Mouse (Mus musculus) ovary, adult 18-20 months (tissue): ENCODE results near the gene Nrf1.

ENCODE experiments used
- DNase-seq: peaks from one replicate; pipeline ENCODE4 v3.0.0; 2022; ENCODE audit warnings: low spot score, mixed read lengths

Nrf1 gene

DNA sequence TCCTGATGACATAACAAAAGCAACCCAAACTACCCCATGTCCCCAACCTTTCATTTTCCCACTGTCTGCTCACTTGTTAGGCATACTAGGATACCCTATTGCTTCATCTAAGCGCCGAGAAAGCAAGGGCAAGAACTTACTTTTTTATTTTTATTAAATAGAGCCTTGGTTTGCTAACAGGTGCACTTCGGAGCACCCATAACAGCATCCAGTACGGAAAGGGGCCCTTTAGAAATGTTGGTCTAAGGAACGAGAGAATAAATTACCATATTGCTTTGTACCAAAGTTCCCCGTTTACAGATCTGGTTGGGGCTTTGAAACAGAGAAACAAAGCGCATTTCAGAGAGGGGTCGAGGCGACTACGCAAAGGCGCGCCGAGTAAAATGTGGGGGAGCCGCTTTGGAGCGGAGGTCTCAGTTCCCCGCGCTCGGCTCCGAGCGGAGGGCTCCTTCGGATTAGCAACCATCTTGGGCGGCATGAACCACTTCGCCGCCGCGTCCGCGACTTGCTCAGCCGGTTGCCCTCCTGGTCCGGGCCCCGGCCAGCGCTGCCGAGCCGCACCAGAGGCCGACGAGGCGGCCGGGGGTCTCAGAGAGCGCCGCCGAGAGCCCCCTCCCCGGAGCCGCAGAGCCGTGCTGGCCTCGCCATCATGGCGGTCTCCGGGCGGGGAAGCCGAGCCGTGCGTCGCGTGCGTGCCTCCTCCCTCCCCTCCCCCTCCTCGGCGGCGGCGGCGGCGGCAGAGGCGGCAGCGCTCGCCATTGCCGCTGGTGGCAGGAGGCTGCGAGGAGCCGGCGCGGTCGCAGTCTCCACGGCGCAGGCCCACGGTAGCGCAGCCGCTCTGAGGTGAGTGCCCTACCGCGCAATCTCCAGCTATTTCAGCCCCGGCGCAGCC, at the start of gene Nrf1:
TSS of gene Nrf1 (plus strand) at position 718 of the 892 bp plus-strand sequence.
- DNase-seq = peak; percentile 86

DNA sequence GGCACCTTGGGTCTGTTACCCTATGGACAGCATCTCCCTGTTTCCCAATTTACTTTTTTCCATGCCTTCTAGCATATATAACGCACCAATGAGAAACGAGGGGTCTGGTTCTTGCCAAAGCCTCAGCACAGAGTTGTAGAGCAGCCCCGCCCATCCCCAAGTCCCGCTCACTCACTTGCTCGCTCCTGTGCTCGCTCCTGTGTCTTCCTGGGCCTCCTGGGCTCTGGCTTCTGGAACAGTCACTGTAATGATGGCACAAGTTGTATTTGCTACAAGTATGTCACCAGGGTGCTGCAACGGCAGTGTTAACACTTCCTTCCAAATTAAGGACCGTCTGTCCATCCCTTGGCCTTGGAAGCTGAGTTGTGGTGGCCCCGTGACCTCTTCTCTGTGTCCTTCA, 49.6 kb upstream of the Nrf1 start:
- no peak for DNase-seq

DNA sequence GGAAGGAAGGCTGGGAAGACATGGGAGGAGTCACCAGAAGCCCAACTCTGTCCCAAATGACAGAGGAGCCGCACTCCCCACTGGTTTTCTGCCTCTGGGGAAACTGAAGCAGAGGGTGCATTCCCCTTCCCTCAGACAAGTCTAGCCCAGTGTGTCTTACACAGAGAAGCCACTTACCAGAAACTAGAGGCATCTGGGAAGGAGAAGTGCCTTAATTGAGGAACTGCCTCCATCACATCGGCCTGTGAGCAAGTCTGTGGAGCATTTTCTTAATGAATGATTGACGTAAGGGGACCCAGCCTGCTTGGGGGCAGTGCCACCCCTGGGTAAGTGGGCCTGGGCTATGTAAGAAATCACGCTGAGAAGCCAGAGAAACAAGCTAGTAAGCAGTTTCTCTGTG, 49.0 kb upstream of the Nrf1 start:
- no peak for DNase-seq

DNA sequence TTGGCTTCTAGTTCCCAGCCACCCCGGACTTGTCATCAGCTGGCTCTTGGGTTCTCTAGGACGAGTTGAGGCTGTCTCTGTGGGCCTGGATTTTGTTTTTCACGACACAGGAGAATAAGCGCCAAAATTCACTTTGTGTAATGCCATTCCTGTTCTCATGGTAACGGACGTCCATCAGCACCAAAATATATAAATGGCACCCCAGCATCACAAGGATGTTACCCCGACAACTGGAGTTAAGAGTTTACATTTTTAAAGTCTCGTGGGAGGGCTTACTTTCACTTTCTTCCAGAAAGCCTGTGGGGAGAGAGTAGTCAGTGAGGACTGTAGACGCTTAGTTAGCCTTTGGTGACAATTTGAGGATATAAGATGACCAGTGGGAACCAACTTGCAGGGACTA, 45.2 kb upstream of the Nrf1 start:
- no peak for DNase-seq

DNA sequence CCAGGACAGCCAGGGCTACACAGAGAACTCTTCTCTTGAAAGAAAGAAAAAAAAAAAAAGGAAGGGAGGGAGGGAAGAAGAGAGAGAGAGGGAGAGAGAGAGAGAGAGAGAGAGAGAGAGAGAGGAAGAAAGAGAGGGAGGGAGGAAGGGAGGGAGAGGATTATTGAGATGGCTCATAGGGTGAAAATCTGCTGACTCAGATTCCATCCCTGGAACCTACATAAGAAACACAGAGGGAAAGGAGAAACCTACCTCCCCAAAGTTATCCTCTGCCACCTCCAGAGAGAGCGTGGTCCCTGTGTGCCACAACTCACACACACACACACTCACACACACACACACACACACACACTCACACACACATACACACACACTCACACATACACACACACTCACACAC, 41.9 kb upstream of the Nrf1 start:
- DNase-seq = no peak

DNA sequence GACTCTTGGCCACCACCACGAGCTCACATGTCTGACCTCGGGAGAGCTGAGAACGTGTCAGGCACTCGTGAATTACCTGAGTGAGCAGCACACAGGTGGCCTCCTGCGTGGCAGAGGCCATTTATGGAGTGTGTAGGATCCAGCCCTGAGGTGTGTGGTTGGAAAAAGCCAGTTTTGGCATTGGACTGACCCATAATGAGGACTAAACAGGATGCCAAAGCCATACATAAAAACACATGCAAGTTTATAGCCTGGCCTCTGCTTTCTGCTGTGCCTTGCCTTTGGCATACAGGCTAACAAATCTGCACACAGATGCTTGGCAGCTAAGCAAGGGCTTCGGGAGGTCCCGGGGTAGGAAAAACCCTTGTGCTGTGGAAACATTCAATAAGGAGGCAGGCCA, 38.6 kb upstream of the Nrf1 start:
- DNase-seq = no peak

DNA sequence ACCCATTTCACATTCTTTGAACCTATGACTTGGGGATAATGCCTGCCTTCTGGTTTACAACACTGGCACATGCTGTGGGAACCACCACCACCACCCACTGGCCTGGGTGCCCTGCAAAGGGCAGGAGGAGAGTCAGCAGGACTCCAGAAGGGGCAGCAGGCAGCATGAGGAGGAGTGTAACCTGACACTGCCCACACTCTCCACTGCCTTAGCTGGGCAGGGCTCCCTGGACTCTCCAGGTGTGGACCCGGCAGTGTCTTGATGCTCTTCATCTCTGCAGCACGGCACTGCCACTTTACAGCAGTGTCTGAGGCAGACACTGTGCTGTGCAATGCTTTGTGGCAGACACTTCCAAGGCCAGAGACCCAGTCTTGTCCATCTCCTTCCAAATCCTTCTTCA, 34.3 kb upstream of the Nrf1 start:
- DNase-seq = no peak

DNA sequence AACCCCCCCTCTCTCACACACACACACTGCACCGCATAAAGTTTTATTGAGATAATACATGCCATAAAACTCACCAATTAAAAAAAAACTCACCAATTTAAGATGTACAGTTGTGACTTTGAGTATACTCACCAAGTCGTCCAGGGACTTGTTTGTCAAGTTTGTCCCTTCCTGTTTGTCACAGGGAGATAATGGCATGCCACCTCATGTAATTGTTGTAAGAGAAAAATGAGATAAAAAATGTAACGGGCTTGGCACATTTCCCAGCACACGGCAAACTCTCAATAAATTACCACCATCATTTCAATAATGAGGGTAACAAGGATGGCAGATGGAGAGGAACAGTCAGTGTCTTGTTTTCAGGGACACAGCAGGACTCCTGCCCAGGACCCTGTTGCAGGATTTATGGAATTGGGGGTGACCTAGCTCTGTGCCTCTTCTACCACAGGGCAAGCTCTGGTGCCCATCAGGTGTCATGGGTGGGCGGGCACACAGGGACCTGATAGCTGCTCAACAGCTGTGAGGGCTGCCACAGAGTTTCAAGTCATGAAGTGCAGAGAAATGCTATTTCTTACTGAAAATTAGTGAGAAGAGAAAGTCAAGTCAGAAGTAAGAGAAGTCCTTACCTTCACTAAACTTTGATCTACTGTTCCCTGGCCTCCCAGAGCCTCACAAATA, 33.5 kb upstream of the Nrf1 start:
- DNase-seq = no peak

DNA sequence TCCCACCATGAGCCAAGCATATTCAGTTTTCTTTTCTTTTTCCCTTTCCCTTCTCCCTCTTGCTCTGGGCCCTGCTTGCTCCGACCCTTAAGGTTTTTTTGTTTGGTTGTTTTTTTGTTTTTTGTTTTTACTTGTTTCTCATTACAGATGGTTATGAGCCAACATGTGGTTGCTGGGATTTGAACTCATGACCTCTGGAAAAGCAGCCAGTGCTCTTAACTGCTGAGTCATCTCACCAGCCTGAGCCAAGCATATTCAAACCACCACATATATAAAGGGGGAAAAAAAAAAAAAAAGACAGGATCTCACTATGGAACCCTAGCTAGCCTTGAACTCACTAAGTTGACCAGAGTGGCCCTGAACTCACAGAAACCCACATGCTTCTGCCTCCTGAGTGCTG, 26.5 kb upstream of the Nrf1 start:
- no peak for DNase-seq

DNA sequence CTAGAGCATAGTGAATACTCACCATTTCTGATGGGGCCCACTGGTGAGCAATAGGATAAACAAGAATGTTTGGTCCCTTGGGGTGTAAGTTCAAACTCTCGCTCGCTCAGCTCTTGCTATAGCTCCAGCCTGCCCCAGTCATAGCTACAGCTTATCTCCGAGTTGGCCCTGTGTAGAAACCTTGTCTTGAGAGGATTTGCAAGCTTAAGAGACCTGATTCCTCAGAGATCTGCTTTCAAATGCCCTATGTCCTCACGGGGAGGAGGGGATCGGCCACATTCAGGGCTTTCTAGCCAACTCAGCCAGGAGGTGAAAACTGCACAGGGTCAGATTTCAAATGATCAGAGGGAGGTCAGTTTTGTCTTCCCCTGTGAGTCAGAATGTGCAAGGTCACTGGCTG, 26.1 kb upstream of the Nrf1 start:
- peak; percentile 33 for DNase-seq

DNA sequence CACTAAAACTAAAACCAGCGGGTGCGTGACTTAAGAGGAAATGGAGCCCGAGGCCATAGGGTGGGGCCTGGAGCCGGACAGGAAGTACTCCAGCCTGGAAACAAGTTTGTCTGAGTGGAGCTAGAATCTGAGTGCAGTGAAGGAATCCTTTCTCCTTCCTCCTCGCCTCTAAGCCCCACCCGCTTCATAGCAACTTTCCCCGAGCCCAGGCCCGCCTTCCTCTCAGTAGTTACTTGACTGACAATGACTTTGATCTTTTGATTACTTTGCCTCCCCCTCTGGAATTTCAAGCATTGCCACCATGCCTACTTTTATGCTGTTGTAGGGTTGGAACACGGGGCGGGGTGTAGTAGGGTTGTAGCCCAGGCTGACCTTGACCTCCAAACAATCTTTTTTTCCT, 21.0 kb upstream of the Nrf1 start:
- DNase-seq = no peak

DNA sequence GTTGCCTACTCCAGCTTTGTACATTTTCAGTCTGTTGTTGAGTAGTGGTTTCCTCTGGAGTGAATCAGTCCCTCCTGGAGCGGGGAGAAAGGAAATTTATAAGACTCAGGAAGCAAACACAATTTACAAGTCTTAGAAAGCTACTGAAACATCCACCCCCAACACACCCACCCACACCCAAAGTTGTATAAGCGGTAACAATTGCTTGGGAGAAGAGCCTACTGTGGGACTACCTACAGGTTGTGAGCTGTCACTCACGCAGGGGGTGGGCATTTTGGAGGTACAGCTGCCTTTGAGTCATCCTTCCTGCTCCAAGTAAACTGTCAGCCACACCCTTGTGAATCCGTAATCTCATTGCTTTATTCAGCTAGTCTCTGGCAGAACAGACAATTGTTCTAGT, 19.4 kb upstream of the Nrf1 start:
- DNase-seq = no peak

DNA sequence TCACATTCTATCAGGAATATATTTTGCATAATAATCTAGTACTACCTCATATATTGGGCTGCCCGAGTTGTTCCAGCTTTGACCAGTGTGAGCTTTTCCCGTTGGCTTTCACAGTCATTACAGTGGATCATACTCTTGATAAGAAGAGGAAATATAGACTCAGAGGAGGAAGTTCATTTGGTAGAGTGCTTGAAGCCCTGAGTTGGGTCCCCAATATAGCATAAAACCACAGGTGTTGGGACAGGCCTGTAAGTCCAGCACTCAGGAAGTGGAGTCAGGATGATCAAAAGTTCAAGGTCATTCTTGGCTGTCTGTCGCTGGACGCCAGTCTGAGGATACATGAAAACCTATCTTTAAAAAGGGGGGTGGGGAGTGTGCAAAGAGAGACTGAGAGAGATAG, 12.7 kb upstream of the Nrf1 start:
- no peak for DNase-seq

DNA sequence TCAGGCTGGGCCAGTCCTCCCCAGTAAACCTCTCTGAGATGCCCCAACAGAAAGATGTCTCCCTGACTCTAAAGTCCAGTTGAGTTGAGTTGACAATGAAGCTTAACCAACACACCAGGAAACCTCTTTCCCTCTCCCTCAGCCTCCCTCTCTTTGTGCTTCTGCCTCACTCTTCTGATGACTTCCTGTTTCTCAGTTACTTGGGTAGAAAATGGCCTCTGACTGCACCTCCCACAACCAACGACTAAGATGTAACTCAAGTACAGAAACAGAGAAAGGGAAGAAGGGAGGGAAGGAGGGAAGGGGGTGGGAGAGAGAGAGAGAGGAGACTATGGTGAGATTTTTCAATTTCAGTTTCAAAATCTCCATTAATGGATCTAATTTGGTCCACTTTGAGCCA, 6.3 kb upstream of the Nrf1 start:
- no peak for DNase-seq

DNA sequence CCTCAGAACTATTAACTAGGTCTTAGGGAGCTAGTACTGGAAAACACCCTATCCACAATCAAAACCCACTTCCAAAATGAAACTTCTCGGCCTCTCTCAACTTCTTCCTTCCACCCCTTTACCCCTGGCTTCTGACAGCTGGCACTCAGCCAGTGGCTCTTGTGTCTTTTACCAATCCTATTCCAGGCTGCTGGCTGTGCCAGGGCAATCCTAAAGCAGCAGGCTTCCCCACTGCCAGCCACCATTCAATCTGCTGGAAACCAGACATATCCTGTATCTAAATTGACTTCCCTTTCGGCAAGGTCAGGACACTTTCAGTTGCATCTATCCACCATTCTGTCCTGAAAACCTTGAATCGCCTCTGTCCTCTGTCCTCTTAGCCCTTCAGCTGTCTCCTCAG, 5.3 kb upstream of the Nrf1 start:
- no peak for DNase-seq

DNA sequence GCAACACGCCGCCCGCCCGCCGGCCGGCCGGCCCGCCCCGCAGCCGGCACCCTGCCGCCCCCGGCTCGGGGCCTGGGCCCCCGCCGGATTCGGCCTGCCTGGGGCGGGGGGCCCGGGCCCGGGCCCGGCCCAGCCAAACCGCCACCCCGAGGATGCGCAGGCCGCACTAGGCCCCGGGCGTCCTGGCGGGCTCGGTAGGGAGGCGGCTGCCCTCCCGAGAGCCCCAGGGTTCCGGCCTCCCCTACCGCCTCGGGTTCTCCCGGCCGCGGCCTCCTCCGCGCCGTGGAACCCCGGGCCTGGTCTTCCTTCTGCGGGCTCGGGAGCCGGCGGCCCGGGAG, 344 bp downstream of the Nrf1 start:
- no peak for DNase-seq

DNA sequence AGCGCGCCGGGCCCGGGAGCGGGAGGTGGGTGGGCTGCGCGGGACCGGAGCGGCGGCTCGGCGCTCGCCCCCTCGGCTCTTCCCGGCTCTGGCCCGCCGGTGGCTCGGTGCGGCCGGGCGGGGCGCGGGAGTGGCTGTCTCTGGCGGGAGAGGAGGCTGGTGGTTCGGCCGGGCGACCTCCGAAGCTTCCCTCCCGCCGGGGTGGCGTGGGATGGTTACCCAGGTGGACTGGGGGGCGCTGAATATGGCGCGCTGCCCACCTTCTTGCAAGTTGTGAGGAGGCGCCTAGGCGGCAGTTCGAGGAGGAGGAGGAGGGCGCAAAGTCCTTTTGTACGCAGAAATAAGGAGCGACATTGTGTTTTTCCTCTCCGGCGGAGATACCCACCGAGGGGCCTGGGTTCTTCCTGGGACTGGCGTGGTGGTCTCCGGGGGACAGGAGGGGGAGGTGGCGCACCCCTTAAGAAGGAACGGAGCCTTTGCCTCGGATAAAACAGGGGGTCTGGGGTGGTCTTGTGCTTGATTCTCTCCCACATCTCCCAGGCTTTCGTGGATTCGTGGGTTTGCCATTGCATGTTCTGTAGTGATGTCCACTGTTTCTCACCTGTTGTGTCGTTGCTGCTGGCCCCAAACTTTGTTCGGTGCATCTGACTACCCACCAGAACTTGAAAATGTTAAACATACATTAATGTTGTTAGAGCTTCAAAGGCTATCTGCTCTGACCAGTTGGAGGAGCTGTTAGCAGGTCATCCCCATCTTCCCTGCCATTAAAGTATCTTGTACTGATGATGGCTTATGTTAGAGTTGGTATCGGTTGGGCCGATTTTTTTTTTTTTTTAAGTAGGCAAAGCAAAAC, 939 bp downstream of the Nrf1 start:
- DNase-seq = peak; percentile 34

DNA sequence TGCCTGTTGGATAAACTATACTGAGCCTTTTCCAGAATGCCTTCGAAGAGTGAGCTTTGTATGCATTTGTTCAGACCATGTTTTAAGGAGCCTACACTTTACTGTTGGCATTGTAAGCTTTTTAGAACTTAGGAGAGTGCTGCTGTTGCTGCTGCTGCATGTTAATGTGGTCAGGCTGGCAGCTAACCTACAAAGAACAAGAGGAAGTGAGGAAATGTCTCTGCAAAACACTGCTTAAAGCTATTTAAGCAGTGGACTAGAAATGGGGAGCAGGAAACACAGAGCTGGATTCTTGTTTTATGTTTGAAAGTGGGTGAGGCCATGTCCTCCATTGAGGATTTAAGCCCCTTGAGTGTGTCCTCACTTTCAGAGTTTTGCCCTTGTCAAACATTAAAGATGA, 5.3 kb downstream of the Nrf1 start:
- DNase-seq = no peak

DNA sequence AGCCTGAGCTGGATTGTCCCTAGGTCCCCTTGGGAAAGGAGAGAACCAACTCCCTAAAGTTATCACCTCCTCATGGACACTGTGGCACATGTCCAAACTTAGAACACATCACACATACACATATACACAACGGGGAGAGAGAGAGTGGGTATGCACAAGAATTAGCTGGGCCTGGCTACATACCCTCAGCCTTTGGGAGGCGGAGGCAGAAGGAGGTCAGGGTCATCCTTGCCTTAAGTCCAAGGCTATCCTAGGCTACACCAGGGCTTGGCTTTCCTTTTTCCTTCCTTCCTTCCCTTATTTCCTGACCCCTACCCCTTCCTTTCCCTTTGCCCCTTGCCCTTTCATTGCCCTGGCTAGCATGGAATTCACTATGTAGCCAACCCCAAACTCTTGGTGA, 14.8 kb downstream of the Nrf1 start:
- DNase-seq = no peak

DNA sequence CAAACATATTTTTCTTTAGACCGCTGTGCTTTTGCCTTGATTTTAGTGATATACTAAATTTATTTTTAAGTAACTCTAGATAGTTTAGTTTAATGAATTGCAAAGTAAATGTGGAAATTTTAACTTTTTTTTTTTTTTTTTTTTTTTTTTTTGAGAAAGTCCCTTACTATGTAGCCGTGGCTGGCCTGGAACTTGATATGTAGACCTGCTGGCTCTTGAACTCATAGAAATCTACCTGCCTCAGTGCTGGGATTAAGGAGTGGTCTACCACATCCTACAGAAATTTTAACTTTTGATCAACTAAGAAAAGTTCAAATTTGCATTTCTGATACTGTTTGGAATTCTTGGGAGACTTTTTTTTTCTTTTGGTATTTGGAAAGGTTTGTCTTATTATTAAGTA, 17.6 kb downstream of the Nrf1 start:
- no peak for DNase-seq

DNA sequence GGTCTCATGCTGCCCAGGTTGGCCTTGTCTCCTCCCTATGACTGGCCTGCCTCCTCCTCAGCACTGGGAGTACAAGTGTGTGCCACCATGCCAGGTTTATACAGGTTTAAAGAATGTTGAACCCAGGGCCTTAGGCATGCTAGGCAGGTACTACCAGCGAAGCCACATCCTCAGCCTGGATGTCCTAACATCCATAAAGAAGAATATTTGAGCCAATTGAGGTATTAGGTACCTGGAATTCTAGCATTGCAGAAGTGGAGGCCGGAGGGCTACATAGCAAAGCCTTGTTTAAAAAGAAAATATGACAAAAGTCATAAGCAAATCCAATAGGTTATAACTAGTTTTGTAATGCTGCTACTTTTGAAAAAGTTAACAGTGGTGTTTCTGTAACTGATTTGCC, 19.0 kb downstream of the Nrf1 start:
- no peak for DNase-seq

DNA sequence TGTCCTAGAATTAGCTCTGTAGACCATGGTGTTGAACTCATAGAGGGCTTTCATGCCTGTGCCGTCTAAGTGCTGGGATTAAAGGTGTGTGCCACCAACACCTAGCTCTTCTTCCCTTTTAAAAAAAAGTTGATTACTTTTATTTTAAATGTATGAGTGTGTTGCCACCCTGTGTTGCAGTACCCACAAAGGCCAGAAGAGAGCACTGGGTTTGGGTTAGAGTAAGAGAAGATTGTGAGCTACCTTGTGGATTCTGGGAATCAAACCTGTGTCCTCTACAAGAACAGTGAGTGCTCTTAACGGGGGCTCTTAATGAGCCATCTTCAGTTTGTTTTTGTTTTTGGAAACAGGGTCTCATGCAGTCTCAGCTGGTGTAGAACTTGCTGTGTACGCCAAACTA, 24.7 kb downstream of the Nrf1 start:
- DNase-seq = no peak

DNA sequence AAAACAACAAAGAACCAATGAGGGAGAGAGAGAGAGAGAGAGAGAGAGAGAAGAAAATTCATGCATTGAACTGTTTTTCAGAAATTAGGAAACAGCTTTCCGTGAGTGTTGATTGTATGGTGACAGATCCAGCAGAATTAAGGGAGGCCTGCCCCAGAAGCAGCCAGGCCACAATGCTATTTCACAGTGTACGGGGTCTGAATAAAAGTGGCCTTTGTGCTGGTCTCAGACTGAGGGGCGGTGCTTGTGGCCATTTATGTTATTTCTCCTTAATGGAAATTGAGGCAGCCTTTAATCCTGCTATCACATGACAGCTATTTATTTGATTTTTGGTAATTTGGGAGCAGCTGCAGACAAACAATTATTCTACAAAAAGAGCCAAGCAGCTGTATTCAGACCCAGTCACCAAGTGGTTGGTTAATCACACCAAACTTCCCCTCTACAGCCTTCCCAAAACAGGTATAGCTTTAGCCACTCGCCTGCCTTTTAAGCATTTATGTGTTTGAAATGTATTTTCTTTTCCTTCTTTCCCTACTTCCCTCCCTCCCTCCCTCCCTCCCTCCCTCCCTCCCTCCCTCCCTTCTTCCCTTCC, 31.2 kb downstream of the Nrf1 start:
- no peak for DNase-seq
